10 mouse cellular contexts compared by ENCODE assay signal in the genomic region with DNA sequence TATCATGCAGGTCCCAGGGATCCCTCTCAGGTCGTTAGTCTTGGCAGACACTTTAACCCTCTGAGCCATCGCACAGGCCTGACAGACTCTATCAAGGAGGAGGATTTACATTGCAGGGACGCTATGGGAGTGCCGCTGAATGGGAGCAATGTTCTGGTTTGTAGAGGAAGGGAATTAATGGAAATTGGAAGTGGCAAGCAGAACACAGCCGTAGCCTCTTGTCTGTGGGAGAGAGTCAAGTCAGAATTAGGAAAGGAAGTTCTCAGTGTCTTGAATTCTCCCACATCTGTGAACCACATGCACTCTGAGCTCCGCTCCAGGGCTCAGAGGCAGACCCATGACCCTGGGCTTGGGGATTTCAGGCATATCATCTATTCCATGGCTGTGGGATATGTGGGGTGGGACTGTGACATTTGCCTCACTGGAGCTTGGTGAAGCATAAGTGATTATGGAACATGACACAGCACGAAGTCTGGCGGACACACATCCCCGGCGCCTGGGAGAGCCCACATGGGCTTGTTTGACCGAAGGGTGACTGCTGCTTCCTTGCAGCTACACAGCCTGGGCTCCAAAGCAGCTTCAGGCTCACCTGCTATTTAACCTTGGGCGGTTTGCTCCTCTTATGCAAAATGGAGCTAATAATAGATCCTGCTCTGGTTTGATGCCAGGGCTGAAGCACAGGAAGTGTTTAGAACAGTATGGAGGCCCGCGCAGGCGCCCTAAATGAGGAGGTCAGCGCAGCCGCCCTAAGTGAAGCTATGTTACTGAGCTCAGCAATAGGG.
A peak's percentile ranks its signal among the peaks of the same experiment; 100 is the strongest.
DNase-seq lines count a peak whose midpoint lies in the region; ATAC-seq and TF ChIP-seq lines count a peak whose summit lies in the region.
"Had no signal": no experiment of that assay in that cellular context is flagged by ENCODE, and none has a peak within 500 bp of the region (broad histone marks: within the 10 kb centered on the region; RNA-seq: fewer than 3 reads in every experiment).

No protein-coding gene starts in this region.

- H3K4me3 ChIP-seq in gastrocnemius, adult 2 months, result peak overlapping the region; percentile 32
- no peak overlapping the region for H3K4me3 ChIP-seq in embryonic facial prominence, embryonic 12.5 days
- H3K4me3 ChIP-seq in hindbrain, embryonic 13.5 days, result no peak overlapping the region

- TF ChIP-seq CTCF in gastrocnemius, adult 2 months (IDR thresholded peaks at IDR 0.05), result no peak

- intact Hi-C loops in gastrocnemius, adult 2 months (cut with DNase I), result no loop called here
- intact Hi-C loops in gastrocnemius, postnatal 36 days (cut with DNase I), result no loop called here

- peak; percentile 88 for ATAC-seq in embryonic facial prominence, embryonic 12.5 days (ENCODE audit: insufficient number of reproducible peaks, insufficient read depth, low FRiP score, low TSS enrichment)
- ATAC-seq in hindbrain, embryonic 13.5 days (ENCODE audit: low FRiP score), result peak; percentile 39; the same call in 1 of the 2 replicates
- ATAC-seq: intestine, embryonic 16.5 days had no signal

- peaks cover 11% of the 10 kb centered on the region for H3K4me1 ChIP-seq in embryonic facial prominence, embryonic 12.5 days
- H3K4me1 ChIP-seq in hindbrain, embryonic 13.5 days (replicated peaks), result peaks cover 14% of the 10 kb centered on the region

- H3K9me3 ChIP-seq in embryonic facial prominence, embryonic 12.5 days, result no peaks in the 10 kb centered on the region
- H3K9me3 ChIP-seq in hindbrain, embryonic 13.5 days, result no peaks in the 10 kb centered on the region

- H3K36me3 ChIP-seq in embryonic facial prominence, embryonic 12.5 days, result no peaks in the 10 kb centered on the region
- H3K36me3 ChIP-seq in hindbrain, embryonic 13.5 days, result no peaks in the 10 kb centered on the region

- DNase-seq in gastrocnemius, adult 2 months, result peak; percentile 41
- no peak for DNase-seq in gastrocnemius, postnatal 36 days
- peak; percentile 60 for DNase-seq in retina, embryonic 14.5 days (ENCODE audit: low spot score)
- no peak for DNase-seq in spleen, postnatal 14 days (ENCODE audit: low spot score in 2 of 2)
- no peak for DNase-seq in lung, postnatal 10 days
- DNase-seq in frontal cortex, postnatal 10 days (ENCODE audit: low spot score in 2 of 2), result no peak

- H3K9ac ChIP-seq in embryonic facial prominence, embryonic 12.5 days, result no peak overlapping the region
- no peak overlapping the region for H3K9ac ChIP-seq in hindbrain, embryonic 13.5 days
- H3K9ac ChIP-seq: liver, embryonic 14.5 days had no signal

- peak overlapping the region; percentile 1; the same call in 1 of the 2 replicates for H3K4me2 ChIP-seq in embryonic facial prominence, embryonic 12.5 days (replicated peaks)
- no peak overlapping the region for H3K4me2 ChIP-seq in hindbrain, embryonic 13.5 days

- H3K27ac ChIP-seq in gastrocnemius, adult 2 months, result peak overlapping the region; percentile 58
- peak overlapping the region; percentile 41; the same call in 1 of the 2 replicates for H3K27ac ChIP-seq in embryonic facial prominence, embryonic 12.5 days
- no peak overlapping the region; the same call in 1 of the 2 replicates for H3K27ac ChIP-seq in hindbrain, embryonic 13.5 days
- H3K27ac ChIP-seq: liver, embryonic 14.5 days had no signal

- 37% methylated on average over 17 of the region's 17 CpGs for WGBS in embryonic facial prominence, embryonic 12.5 days
- 60% methylated on average over 17 of the region's 17 CpGs for WGBS in hindbrain, embryonic 13.5 days

- no peaks in the 10 kb centered on the region for H3K27me3 ChIP-seq in embryonic facial prominence, embryonic 12.5 days
- H3K27me3 ChIP-seq in hindbrain, embryonic 13.5 days, result no peaks in the 10 kb centered on the region

Comparison
In these comparisons a context has a peak if more than half of its experiments do, and no peak if none do; other contexts are left out.
1. DNase-seq: peak in gastrocnemius, adult 2 months (single experiment) and retina, embryonic 14.5 days (single experiment); none in gastrocnemius, postnatal 36 days (0 of 2), spleen, postnatal 14 days (0 of 2), lung, postnatal 10 days (single experiment) and frontal cortex, postnatal 10 days (0 of 2).